Mouse (Mus musculus) hindbrain, embryonic 16.5 days (tissue): ENCODE results near the gene Drg1. TPM values are rescaled to one million over a fixed set of nuclear protein-coding genes. Genes with fewer than 3 reads are reported as not detected.
"Not testable (repeated sequence)": the region's sequence is repeated elsewhere in the genome, so short reads cannot be mapped to it uniquely, and the experiment has no call there.

Experiments
- ATAC-seq: fragments of 200-750 bp; cut with Nextera tagmentation; 2 replicates; pipeline ENCODE4 v1.8.0; 2017; ENCODE audit warnings: moderate TSS enrichment, moderate library complexity
- H3K27ac ChIP-seq: fragments of 300-500 bp; sonication (generic); 2 replicates; pipeline ENCODE4 v1.5.1; 2014; ENCODE audit warnings: low read depth, mild to moderate bottlenecking, control low read depth, low read length, moderate library complexity
- H3K27me3 ChIP-seq: fragments of 300-500 bp; sonication (generic); replicated peaks from 2 replicates; pipeline ENCODE4 v1.6.1; 2014; ENCODE audit warnings: low read length; ENCODE audit not compliant: control insufficient read depth, insufficient read depth
- H3K36me3 ChIP-seq: fragments of 300-500 bp; sonication (generic); 2 replicates; pipeline ENCODE4 v1.6.1; 2014; ENCODE audit warnings: mild to moderate bottlenecking, low read length, moderate library complexity, mixed read lengths; ENCODE audit not compliant: control insufficient read depth, insufficient read depth
- H3K4me1 ChIP-seq: fragments of 300-500 bp; sonication (generic); 2 replicates; pipeline ENCODE4 v1.6.1; 2014; ENCODE audit warnings: low read depth, low read length; ENCODE audit not compliant: control insufficient read depth, insufficient read depth
- H3K4me2 ChIP-seq: fragments of 300-500 bp; sonication (generic); 2 replicates; pipeline ENCODE4 v1.6.1; 2014; ENCODE audit warnings: mild to moderate bottlenecking, low read length, control low read depth, moderate library complexity
- H3K4me3 ChIP-seq: fragments of 300-500 bp; sonication (generic); 2 replicates; pipeline ENCODE4 v1.5.1; 2014; ENCODE audit warnings: mild to moderate bottlenecking, low read length, control low read depth, moderate library complexity
- H3K9ac ChIP-seq: fragments of 300-500 bp; sonication (generic); 2 replicates; pipeline ENCODE4 v1.6.1; 2014; ENCODE audit warnings: low read depth, mild to moderate bottlenecking, control low read depth, low read length, moderate library complexity
- H3K9me3 ChIP-seq: fragments of 300-500 bp; sonication (generic); 2 replicates; pipeline ENCODE4 v1.6.1; 2014; ENCODE audit warnings: mild to moderate bottlenecking, low read length, moderate library complexity; ENCODE audit not compliant: control insufficient read depth
- WGBS: fragments of 180-500 bp; shearing (Covaris S2); extraction: QIAGEN DNeasy Blood & Tissue Kit; methylation state at CpG from one replicate; pipeline ENCODE4 v1.1.7; 2014; 5-methylcytosine and 5-hydroxymethylcytosine counted together
- polyA plus RNA-seq: library from polyadenylated mRNA; unstranded; fragments of >200 nt; fragmentation: Nextera tagmentation; extraction: Ambion mirVana; gene quantifications from 2 replicates; pipeline ENCODE4 v1.2.1, GENCODE M21; 2015

Gene Drg1
- polyA plus RNA-seq, 1 experiment from 2014 or later, result 207 TPM

GRCm38 (mm10) chr11:3166321-3166720 lies 99.9 kb downstream of the Drg1 start:
- not testable (repeated sequence) for H3K4me1 ChIP-seq, H3K27ac ChIP-seq, H3K36me3 ChIP-seq, ATAC-seq, H3K9me3 ChIP-seq, H3K9ac ChIP-seq, H3K4me2 ChIP-seq, H3K4me3 ChIP-seq, H3K27me3 ChIP-seq

DNA sequence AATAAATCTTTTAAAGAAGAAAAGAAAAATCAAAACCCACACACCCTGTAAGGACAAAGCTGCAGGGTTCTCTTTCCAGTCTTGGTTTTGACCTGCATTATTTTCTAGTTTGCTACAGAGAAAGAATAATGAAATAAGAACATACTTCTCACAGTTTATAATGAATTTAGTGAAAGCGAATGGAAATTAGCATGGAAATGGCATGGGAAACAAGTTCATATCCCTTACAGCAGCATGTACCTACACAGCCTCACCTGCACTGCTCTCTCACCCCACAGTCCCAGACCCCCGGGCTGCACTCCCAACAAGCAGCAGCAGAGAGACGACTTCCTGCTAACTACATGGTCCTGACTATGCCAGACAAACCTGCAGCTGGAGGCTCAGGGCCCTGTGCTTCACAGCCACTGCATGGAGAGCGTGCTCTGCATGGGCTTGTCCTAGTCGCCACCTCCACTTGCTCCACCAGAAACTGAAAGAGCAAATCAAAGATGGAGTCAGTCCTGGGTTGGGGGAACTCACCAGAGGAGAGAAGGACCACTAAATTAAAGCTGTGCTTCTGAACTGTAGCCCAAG lies 100.9 kb downstream of the Drg1 start:
- H3K4me3 ChIP-seq, H3K9ac ChIP-seq, H3K27ac ChIP-seq, H3K27me3 ChIP-seq, H3K36me3 ChIP-seq, H3K9me3 ChIP-seq, H3K4me1 ChIP-seq, H3K4me2 ChIP-seq: not testable (repeated sequence)
- 82% methylated on average over 3 of the region's 5 CpGs for WGBS
- ATAC-seq, result peak; percentile 24

DNA sequence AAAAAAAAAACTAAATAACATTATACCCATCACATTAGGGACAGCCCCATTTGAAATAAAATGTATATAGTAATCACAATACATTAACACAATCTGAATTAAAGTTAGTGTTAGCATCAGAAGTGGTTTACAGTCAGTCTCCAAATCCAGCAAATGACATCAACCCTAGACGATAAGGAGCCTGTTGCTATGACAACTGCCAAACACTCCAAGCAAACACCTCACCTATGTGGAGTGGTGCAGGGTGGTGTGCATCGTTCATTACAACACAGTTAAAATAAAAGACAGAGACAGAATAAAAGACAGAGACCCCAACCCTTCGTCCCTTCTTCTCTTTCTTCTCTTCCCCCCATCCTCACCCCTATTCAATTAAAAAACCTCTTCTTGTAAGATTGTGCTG lies 102.6 kb downstream of the Drg1 start:
- H3K9me3 ChIP-seq, H3K9ac ChIP-seq, H3K4me3 ChIP-seq, H3K36me3 ChIP-seq, H3K4me1 ChIP-seq, ATAC-seq, H3K27ac ChIP-seq, H3K27me3 ChIP-seq, H3K4me2 ChIP-seq: not testable (repeated sequence)
- WGBS, result 69% methylated on average over 3 of the region's 3 CpGs

DNA sequence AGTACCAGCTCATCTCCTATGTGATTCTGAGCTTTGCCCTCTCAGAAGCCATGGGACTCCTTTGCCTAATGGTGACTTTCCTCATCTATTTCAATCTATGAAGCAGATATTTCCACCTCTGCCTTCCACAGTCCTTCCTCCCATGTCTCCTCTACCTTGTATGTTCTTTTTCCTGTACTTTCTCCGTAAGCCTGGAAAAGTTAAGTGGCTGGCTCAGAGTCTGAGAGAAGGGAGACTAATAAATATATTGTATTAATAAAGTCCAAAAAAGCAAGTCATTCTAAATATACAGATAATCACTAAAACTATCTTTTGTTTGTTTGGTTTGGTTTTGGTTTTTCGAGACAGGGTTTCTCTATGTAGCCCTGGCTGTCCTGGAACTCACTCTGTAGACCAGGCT lies 103.1 kb downstream of the Drg1 start:
- not testable (repeated sequence) for H3K4me2 ChIP-seq, H3K9me3 ChIP-seq, H3K4me1 ChIP-seq, H3K9ac ChIP-seq, H3K4me3 ChIP-seq, H3K27me3 ChIP-seq, H3K36me3 ChIP-seq, ATAC-seq, H3K27ac ChIP-seq
- WGBS, result 96% methylated on average over 2 of the region's 2 CpGs

DNA sequence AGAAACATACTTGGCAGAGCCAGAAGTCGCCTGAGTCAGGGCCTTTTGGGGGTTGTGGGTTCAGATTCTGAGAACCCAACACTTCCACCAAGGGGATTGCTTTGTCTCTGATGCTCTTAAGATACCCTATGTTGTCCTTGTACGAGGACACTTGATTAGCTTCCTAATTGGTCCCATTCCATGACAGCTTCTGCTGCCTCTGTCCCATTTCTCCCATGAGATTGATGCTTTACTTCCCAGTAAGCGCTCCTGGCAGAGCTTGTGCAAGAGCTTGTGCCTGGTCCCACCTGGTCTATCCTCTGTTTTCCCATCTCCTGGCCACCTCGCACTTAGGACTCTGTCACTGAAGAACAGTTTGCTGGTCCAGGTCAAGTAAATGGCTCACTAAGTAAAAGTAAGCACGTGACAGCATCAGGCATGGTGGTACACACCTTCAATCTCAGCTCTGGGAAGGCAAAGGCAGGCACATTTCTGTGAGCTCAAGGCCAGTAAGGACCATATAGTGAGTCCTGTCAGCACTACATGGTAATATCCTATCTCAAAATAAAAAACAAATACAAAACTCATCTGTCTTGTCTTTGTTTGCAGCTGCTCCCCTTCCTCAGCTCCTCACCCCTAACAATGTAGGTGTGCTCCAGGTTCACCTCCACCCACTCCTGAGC lies 103.8 kb downstream of the Drg1 start:
- H3K4me2 ChIP-seq, H3K4me3 ChIP-seq, H3K9me3 ChIP-seq, H3K9ac ChIP-seq, H3K4me1 ChIP-seq, H3K36me3 ChIP-seq, H3K27ac ChIP-seq, H3K27me3 ChIP-seq: not testable (repeated sequence)
- peak; percentile 35; the same call in 1 of the 2 replicates for ATAC-seq
- WGBS, result 59% methylated on average over 5 of the region's 5 CpGs

- not testable (repeated sequence) for H3K27ac ChIP-seq, H3K4me3 ChIP-seq, H3K27me3 ChIP-seq, H3K9me3 ChIP-seq, H3K4me1 ChIP-seq, H3K36me3 ChIP-seq, H3K9ac ChIP-seq, ATAC-seq, H3K4me2 ChIP-seq
- WGBS, result 58% methylated on average over 1 of the region's 2 CpGs
Measured at GRCm38 (mm10) chr11:3161370-3161769, 104.8 kb downstream of the Drg1 start.

DNA sequence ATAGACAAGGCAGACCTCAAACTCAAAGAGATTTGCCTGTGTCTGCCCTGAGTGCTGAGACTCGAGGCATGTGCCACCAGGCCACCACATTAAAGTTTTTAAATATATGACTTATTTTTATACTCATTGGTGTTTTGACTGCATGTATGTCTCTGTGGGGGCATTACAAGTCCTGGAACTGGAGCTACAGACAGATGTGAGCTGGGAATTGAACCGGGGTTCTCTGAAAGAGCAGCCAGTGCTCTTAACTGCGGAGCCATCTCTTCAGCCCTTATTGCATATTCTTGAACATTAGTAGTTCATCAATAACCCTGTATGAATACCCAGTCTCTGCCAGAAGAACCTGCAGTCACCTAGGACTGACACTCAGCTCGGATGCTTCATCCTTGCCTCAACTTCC lies 107.4 kb downstream of the Drg1 start:
- H3K4me2 ChIP-seq, H3K4me3 ChIP-seq, H3K9ac ChIP-seq, H3K4me1 ChIP-seq, H3K9me3 ChIP-seq, H3K36me3 ChIP-seq, H3K27ac ChIP-seq, H3K27me3 ChIP-seq, ATAC-seq: not testable (repeated sequence)
- WGBS, result 89% methylated on average over 4 of the region's 4 CpGs

- not testable (repeated sequence) for H3K27ac ChIP-seq, ATAC-seq, H3K27me3 ChIP-seq, H3K4me2 ChIP-seq, H3K36me3 ChIP-seq, H3K4me1 ChIP-seq, H3K9ac ChIP-seq, H3K4me3 ChIP-seq, H3K9me3 ChIP-seq
- WGBS, result 93% methylated on average over 6 of the region's 6 CpGs
Measured at GRCm38 (mm10) chr11:3157996-3158395, 108.2 kb downstream of the Drg1 start.

DNA sequence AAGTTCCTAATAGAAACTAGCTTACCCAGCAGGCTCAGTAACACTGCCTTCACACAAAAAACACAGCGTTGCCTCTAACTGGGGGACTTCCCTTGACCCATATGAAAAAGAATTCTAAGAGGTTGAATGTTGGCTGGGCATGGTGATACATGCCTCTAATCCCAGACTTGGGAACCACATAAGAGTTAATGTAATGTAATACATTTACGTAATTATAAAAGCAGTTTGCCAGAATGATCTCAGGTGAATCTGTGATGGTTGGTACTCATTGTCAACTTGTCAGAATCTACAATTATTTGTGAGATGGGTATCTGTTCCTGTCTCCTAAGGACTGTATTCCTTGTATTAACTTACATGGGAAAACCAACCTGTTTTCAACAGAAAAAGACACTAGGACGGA lies 109.2 kb downstream of the Drg1 start:
- H3K27ac ChIP-seq, H3K9me3 ChIP-seq, H3K4me3 ChIP-seq, ATAC-seq, H3K4me1 ChIP-seq, H3K27me3 ChIP-seq, H3K9ac ChIP-seq, H3K4me2 ChIP-seq, H3K36me3 ChIP-seq: not testable (repeated sequence)
- WGBS, result 91% methylated on average over 2 of the region's 3 CpGs
